Mouse (Mus musculus): Measurements from ENCODE around the gene Ear14.
"Not testable (repeated sequence)": the region's sequence is repeated elsewhere in the genome, so short reads cannot be mapped to it uniquely, and the experiment has no call there.

Gene Ear14

GRCm38 (mm10) chr14:51252206-51252605, 49.0 kb downstream of the Ear14 start:
- in situ Hi-C loops (cut with MboI, MseI) = not testable (repeated sequence)

DNA sequence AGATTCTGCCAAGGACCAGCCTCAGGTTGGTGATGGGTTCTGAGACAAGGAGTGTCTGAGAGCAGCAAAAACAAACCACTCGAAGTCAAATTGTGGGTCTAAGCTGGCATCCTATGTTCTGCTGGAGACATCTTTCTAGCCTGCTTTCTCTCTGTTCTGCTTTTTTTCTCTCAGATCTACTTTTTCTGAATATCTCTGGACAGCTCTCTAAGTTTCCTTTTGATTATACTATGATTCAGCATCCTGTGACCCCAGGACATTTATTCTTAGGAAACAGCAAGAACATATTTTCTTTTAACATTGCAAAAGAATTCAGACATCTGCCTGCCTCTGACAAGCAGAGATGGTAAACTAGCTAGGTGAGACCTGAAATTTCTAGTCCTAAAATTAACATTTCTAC, 50.4 kb downstream of the Ear14 start:
- in situ Hi-C loops (cut with MboI, MseI) = no loop called here
